ENCODE assay signal across 9 mouse cellular contexts in genomic region chr16:38506041-38506634, GRCm38 (mm10). TPM values are rescaled to one million over a fixed set of nuclear protein-coding genes. Genes with fewer than 3 reads are reported as not detected.
DNase-seq lines count a peak whose midpoint lies in the region; ATAC-seq and TF ChIP-seq lines count a peak whose summit lies in the region.
"Had no signal": no experiment of that assay in that cellular context is flagged by ENCODE, and none has a peak within 500 bp of the region (broad histone marks: within the 10 kb centered on the region; RNA-seq: fewer than 3 reads in every experiment).

No protein-coding gene starts in this region.

- no peak overlapping the region for H3K4me3 ChIP-seq in CH12.LX (replicated peaks in 1 of 3; ENCODE audit: low read depth in 2 of 3, low read length in 2 of 3, poor library complexity in 1 of 3)
- no peak overlapping the region for H3K4me3 ChIP-seq in embryonic facial prominence, embryonic 14.5 days (ENCODE audit: low read depth, low read length)
- H3K4me3 ChIP-seq in heart, embryonic 14.5 days (ENCODE audit: control insufficient read depth in 1 of 2, insufficient read depth in 1 of 2, low read depth in 1 of 2, low read length in 2 of 2), result no peak overlapping the region
- no peak overlapping the region for H3K4me3 ChIP-seq in liver, adult 2 months (ENCODE audit: insufficient read depth, low read depth, low read length)

- dilution Hi-C loops in CH12.LX (cut with MboI; ENCODE audit: extremely low pct_ligation_motif_present, extremely low pct_unique_long_range_greater_than_20kb, low sequenced_read_pairs), result no loop called here

- TF ChIP-seq EP300 in CH12.LX (IDR thresholded peaks at IDR 0.05; ENCODE audit: low read length), result no peak

- H3K4me2 ChIP-seq in CH12.LX (ENCODE audit: insufficient read depth, low read depth, poor library complexity, severe bottlenecking), result no peak overlapping the region
- H3K4me2 ChIP-seq in embryonic facial prominence, embryonic 14.5 days (ENCODE audit: low read depth, low read length), result no peak overlapping the region
- H3K4me2 ChIP-seq in heart, embryonic 14.5 days (ENCODE audit: low read length), result no peak overlapping the region

- no peak overlapping the region for H3K27ac ChIP-seq in CH12.LX (ENCODE audit: insufficient read depth, low read depth)
- H3K27ac ChIP-seq in embryonic facial prominence, embryonic 14.5 days (replicated peaks; ENCODE audit: low read depth, low read length), result no peak overlapping the region
- no peak overlapping the region for H3K27ac ChIP-seq in heart, embryonic 14.5 days (replicated peaks in 1 of 2; ENCODE audit: control insufficient read depth in 1 of 2, insufficient read depth in 1 of 2, low read depth in 2 of 2, low read length in 2 of 2)
- no peak overlapping the region for H3K27ac ChIP-seq in liver, adult 2 months (replicated peaks; ENCODE audit: insufficient read depth, low read depth, low read length)
- H3K27ac ChIP-seq: macrophage had no signal

- peak; percentile 97 to 99 for TF ChIP-seq CTCF in CH12.LX (conservative IDR thresholded peaks at IDR 0.05 in 1 of 2, IDR thresholded peaks at IDR 0.05 in 1 of 2; ENCODE audit: low read depth in 2 of 2, low read length in 2 of 2)
- TF ChIP-seq CTCF in liver, adult 2 months (IDR thresholded peaks at IDR 0.05; ENCODE audit: low read depth, low read length), result peak; percentile 72

- no peaks in the 10 kb centered on the region for H3K79me2 ChIP-seq in CH12.LX (replicated peaks; ENCODE audit: control insufficient read depth, extremely low read depth, insufficient read depth, poor library complexity, severe bottlenecking)
- H3K79me2 ChIP-seq in liver, adult 2 months (ENCODE audit: control insufficient read depth, insufficient read depth, low read length), result no peaks in the 10 kb centered on the region

- peak; percentile 85 for ATAC-seq in embryonic facial prominence, embryonic 14.5 days (ENCODE audit: low read depth)
- ATAC-seq in heart, embryonic 14.5 days (ENCODE audit: insufficient number of reproducible peaks, insufficient read depth, low FRiP score, low read depth), result peak; percentile 71; the same call in 1 of the 2 replicates

- WGBS in embryonic facial prominence, embryonic 14.5 days, result 71% methylated on average over 4 of the region's 4 CpGs
- 58% methylated on average over 4 of the region's 4 CpGs for WGBS in heart, embryonic 14.5 days
- 71% methylated on average over 4 of the region's 4 CpGs for WGBS in liver, adult 2 months

- DNase-seq in CH12.LX (ENCODE audit: extremely low read depth), result peak; percentile 77
- peak; percentile 67 to 69 for DNase-seq in adrenal gland, postnatal 36 days
- DNase-seq in embryonic facial prominence, embryonic 14.5 days (ENCODE audit: low spot score), result peak; percentile 72
- peak; percentile 79 for DNase-seq in kidney, postnatal 10 days
- peak; percentile 51 for DNase-seq in liver, adult 2 months (ENCODE audit: extremely low read depth, low read depth, low spot score)
- peak; percentile 75 for DNase-seq in naive thymus-derived CD4-positive, alpha-beta T cell, adult 2 months (ENCODE audit: low read depth)
- DNase-seq in telencephalon, adult 2 months (ENCODE audit: low read depth, low spot score), result peak; percentile 42

- no peaks in the 10 kb centered on the region for H3K4me1 ChIP-seq in CH12.LX (ENCODE audit: control insufficient read depth in 1 of 2, insufficient read depth in 2 of 2)
- H3K4me1 ChIP-seq in embryonic facial prominence, embryonic 14.5 days (ENCODE audit: control insufficient read depth, insufficient read depth, low read length), result no peaks in the 10 kb centered on the region
- H3K4me1 ChIP-seq in heart, embryonic 14.5 days (ENCODE audit: control insufficient read depth in 2 of 2, insufficient read depth in 2 of 2, low read length in 2 of 2), result no peaks in the 10 kb centered on the region
- H3K4me1 ChIP-seq in liver, adult 2 months (ENCODE audit: control insufficient read depth, insufficient read depth, low read length), result no peaks in the 10 kb centered on the region

- no peaks in the 10 kb centered on the region for H3K9me3 ChIP-seq in CH12.LX (replicated peaks; ENCODE audit: low read length)
- H3K9me3 ChIP-seq in embryonic facial prominence, embryonic 14.5 days (ENCODE audit: control insufficient read depth, low read length), result no peaks in the 10 kb centered on the region
- H3K9me3 ChIP-seq in heart, embryonic 14.5 days (ENCODE audit: control insufficient read depth, low read length), result no peaks in the 10 kb centered on the region

- TF ChIP-seq RAD21 in CH12.LX (IDR thresholded peaks at IDR 0.05; ENCODE audit: low read depth, low read length), result no peak; the same call in none of the 2 replicates

- peaks cover 59 to 84% of the 10 kb centered on the region in 2 experiments for H3K36me3 ChIP-seq in CH12.LX (replicated peaks in 1 of 2; ENCODE audit: control insufficient read depth in 1 of 2, insufficient read depth in 1 of 2, low read length in 1 of 2)
- peaks cover 64% of the 10 kb centered on the region for H3K36me3 ChIP-seq in embryonic facial prominence, embryonic 14.5 days (ENCODE audit: control insufficient read depth, insufficient read depth, low read length)
- peaks cover 74% of the 10 kb centered on the region for H3K36me3 ChIP-seq in heart, embryonic 14.5 days (ENCODE audit: control insufficient read depth, insufficient read depth, low read length)
- peaks cover 41% of the 10 kb centered on the region for H3K36me3 ChIP-seq in liver, adult 2 months (ENCODE audit: control insufficient read depth, insufficient read depth, low read length)

- in situ Hi-C loops in CH12.LX (cut with MboI; ENCODE audit: low pct_ligation_motif_present, low pct_unique_long_range_greater_than_20kb, low sequenced_read_pairs), result loop anchor here (25.0 kb wide), 1 partner anchor 494 kb away; no protein-coding TSS in a partner anchor

- TF ChIP-seq POLR2A in CH12.LX (IDR thresholded peaks at IDR 0.05; ENCODE audit: low read depth, low read length), result no peak
- TF ChIP-seq POLR2A in liver, adult 2 months (IDR thresholded peaks at IDR 0.05; ENCODE audit: extremely low read depth, insufficient read depth, low read length), result no peak

- H3K27me3 ChIP-seq in CH12.LX (replicated peaks), result no peaks in the 10 kb centered on the region
- no peaks in the 10 kb centered on the region for H3K27me3 ChIP-seq in embryonic facial prominence, embryonic 14.5 days (replicated peaks; ENCODE audit: control insufficient read depth, insufficient read depth, low read length)
- H3K27me3 ChIP-seq in heart, embryonic 14.5 days (ENCODE audit: control insufficient read depth, insufficient read depth, low read length), result no peaks in the 10 kb centered on the region
- H3K27me3 ChIP-seq in liver, adult 2 months (ENCODE audit: control insufficient read depth, insufficient read depth, low read length), result no peaks in the 10 kb centered on the region

- no peak overlapping the region for H3K9ac ChIP-seq in CH12.LX (ENCODE audit: insufficient read depth, low read depth)
- no peak overlapping the region for H3K9ac ChIP-seq in embryonic facial prominence, embryonic 14.5 days (ENCODE audit: low read depth, low read length)
- H3K9ac ChIP-seq in heart, embryonic 14.5 days (ENCODE audit: low read length), result no peak overlapping the region
- H3K9ac ChIP-seq in liver, adult 2 months (ENCODE audit: low read depth, low read length), result no peak overlapping the region

RNA-seq across cellular contexts. Expression of gene Timmdc1, which starts 16.3 kb away (rescaled TPM):
- 49.7 and 50.1 TPM in 2 replicates for total RNA-seq in CH12.LX (2012; rRNA removed)
- 32.5 and 36.5 TPM in 2 replicates for total RNA-seq in CH12.LX (2014; rRNA removed)
- 45.1 and 45.3 TPM in 2 replicates for polyA plus RNA-seq in CH12.LX (2012; ENCODE audit: insufficient read length, low read depth)
- total RNA-seq in adrenal gland, postnatal 36 days (2021), result 10 to 100 TPM; 46.1 to 47.8 TPM
- polyA plus RNA-seq in embryonic facial prominence, embryonic 14.5 days (2014; fragmentation: Nextera tagmentation; extraction: Ambion mirVana), result 18.5 and 19.2 TPM in 2 replicates
- polyA plus RNA-seq in heart, embryonic 14.5 days (2014; fragmentation: Nextera tagmentation; extraction: Ambion mirVana), result 34.4 and 35.8 TPM in 2 replicates
- total RNA-seq in liver, adult 2 months (2014; rRNA removed), result 29.7 and 35.7 TPM in 2 replicates
- polyA plus RNA-seq in liver, adult 2 months (2012; rRNA removed), result 30.4 and 34.1 TPM in 2 replicates

RNA-seq across cellular contexts. Expression of gene Poglut1, which starts 43.9 kb away (rescaled TPM):
- total RNA-seq in CH12.LX (2012; rRNA removed) (41.4 and 44.2 TPM in 2 replicates), CH12.LX (2014; rRNA removed) (65.6 and 76.9 TPM in 2 replicates)
- polyA plus RNA-seq in CH12.LX (2012; ENCODE audit: insufficient read length, low read depth), result 54.7 and 54.8 TPM in 2 replicates
- 10 to 100 TPM; 31.3 to 31.7 TPM for total RNA-seq in adrenal gland, postnatal 36 days (2021)
- polyA plus RNA-seq in embryonic facial prominence, embryonic 14.5 days (2014; fragmentation: Nextera tagmentation; extraction: Ambion mirVana), result 51.4 and 57.3 TPM in 2 replicates
- 29.1 and 30.4 TPM in 2 replicates for polyA plus RNA-seq in heart, embryonic 14.5 days (2014; fragmentation: Nextera tagmentation; extraction: Ambion mirVana)
- 12.6 and 12.9 TPM in 2 replicates for total RNA-seq in liver, adult 2 months (2014; rRNA removed)
- polyA plus RNA-seq in liver, adult 2 months (2012; rRNA removed), result 5.6 and 6.9 TPM in 2 replicates

RNA-seq across cellular contexts. Expression of gene Cd80, which starts 50.8 kb away (rescaled TPM):
- 43.6 and 46.2 TPM in 2 replicates for total RNA-seq in CH12.LX (2012; rRNA removed)
- total RNA-seq in CH12.LX (2014; rRNA removed), result 54.3 and 57.8 TPM in 2 replicates
- 37.0 and 39.5 TPM in 2 replicates for polyA plus RNA-seq in CH12.LX (2012; ENCODE audit: insufficient read length, low read depth)
- under 1 TPM; 0.53 to 0.79 TPM for total RNA-seq in adrenal gland, postnatal 36 days (2021)
- polyA plus RNA-seq in embryonic facial prominence, embryonic 14.5 days (2014; fragmentation: Nextera tagmentation; extraction: Ambion mirVana), result 0.46 and 0.47 TPM in 2 replicates
- 0.38 and 0.73 TPM in 2 replicates for polyA plus RNA-seq in heart, embryonic 14.5 days (2014; fragmentation: Nextera tagmentation; extraction: Ambion mirVana)
- total RNA-seq in liver, adult 2 months (2014; rRNA removed), result 0.28 and 0.67 TPM in 2 replicates
- 0.29 TPM in 1 of 2 replicates, not detected in the other for polyA plus RNA-seq in liver, adult 2 months (2012; rRNA removed)

RNA-seq across cellular contexts. Expression of gene Tmem39a, which starts 52.4 kb away (rescaled TPM):
- 61.9 and 66.5 TPM in 2 replicates for total RNA-seq in CH12.LX (2012; rRNA removed)
- total RNA-seq in CH12.LX (2014; rRNA removed), result 42.3 and 52.3 TPM in 2 replicates
- 120 and 137 TPM in 2 replicates for polyA plus RNA-seq in CH12.LX (2012; ENCODE audit: insufficient read length, low read depth)
- total RNA-seq in adrenal gland, postnatal 36 days (2021), result 10 to 100 TPM; 77.5 to 85.4 TPM
- 148 and 155 TPM in 2 replicates for polyA plus RNA-seq in embryonic facial prominence, embryonic 14.5 days (2014; fragmentation: Nextera tagmentation; extraction: Ambion mirVana)
- 52.7 and 63.8 TPM in 2 replicates for polyA plus RNA-seq in heart, embryonic 14.5 days (2014; fragmentation: Nextera tagmentation; extraction: Ambion mirVana)
- 8.1 and 9.3 TPM in 2 replicates for total RNA-seq in liver, adult 2 months (2014; rRNA removed)
- 37.5 and 58.4 TPM in 2 replicates for polyA plus RNA-seq in liver, adult 2 months (2012; rRNA removed)

RNA-seq across cellular contexts. Expression of gene Adprh, which starts 53.6 kb away (rescaled TPM):
- total RNA-seq in CH12.LX (2012; rRNA removed) (47.3 and 67.7 TPM in 2 replicates), CH12.LX (2014; rRNA removed) (44.9 and 45.3 TPM in 2 replicates)
- 82.9 and 93.2 TPM in 2 replicates for polyA plus RNA-seq in CH12.LX (2012; ENCODE audit: insufficient read length, low read depth)
- total RNA-seq in adrenal gland, postnatal 36 days (2021), result 10 to 100 TPM; 47.3 to 54.0 TPM
- polyA plus RNA-seq in embryonic facial prominence, embryonic 14.5 days (2014; fragmentation: Nextera tagmentation; extraction: Ambion mirVana), result 95.5 and 106 TPM in 2 replicates
- polyA plus RNA-seq in heart, embryonic 14.5 days (2014; fragmentation: Nextera tagmentation; extraction: Ambion mirVana), result 78.7 and 90.5 TPM in 2 replicates
- total RNA-seq in liver, adult 2 months (2014; rRNA removed), result 1.9 and 2.8 TPM in 2 replicates
- 8.0 and 8.5 TPM in 2 replicates for polyA plus RNA-seq in liver, adult 2 months (2012; rRNA removed)

Comparison
In these comparisons a context has a peak if more than half of its experiments do, and no peak if none do; other contexts are left out.
1. RNA of gene Cd80, which starts 50.8 kb away (polyA plus RNA-seq): 37.0 to 39.5 TPM in CH12.LX; 0.46 to 0.47 TPM in embryonic facial prominence, embryonic 14.5 days, 0.38 to 0.73 TPM in heart, embryonic 14.5 days and 0.29 TPM in liver, adult 2 months; every median in the first group is over 10 times any median in the second.
2. Peak in every context shown above with its lines, with median percentiles within 50 percentile points of each other: DNase-seq.